Mouse (Mus musculus) brown adipose tissue, adult 24 weeks (tissue): ENCODE measurements around the gene 1110004F10Rik. TPM values are rescaled to one million over a fixed set of nuclear protein-coding genes. Genes with fewer than 3 reads are reported as not detected.

ENCODE experiments used
- H3K27ac ChIP-seq: fragments of 200-500 bp; replicated peaks from 2 replicates; pipeline ENCODE4 v1.5.1; 2012; ENCODE audit warnings: low read depth, mild to moderate bottlenecking, low read length
- H3K4me1 ChIP-seq: fragments of 200-500 bp; 2 replicates; pipeline ENCODE4 v1.6.1; 2012; ENCODE audit warnings: low read length, mixed read lengths; ENCODE audit not compliant: control insufficient read depth, insufficient read depth, insufficient read length
- H3K4me3 ChIP-seq: fragments of 200-500 bp; 2 replicates; pipeline ENCODE4 v1.5.1; 2012; ENCODE audit warnings: low read depth, mild to moderate bottlenecking, low read length, moderate library complexity; ENCODE audit not compliant: insufficient read depth
- polyA plus RNA-seq: library from polyadenylated mRNA; stranded (reverse); fragments of >200 nt; gene quantifications from 2 replicates; pipeline ENCODE4 v1.2.4, GENCODE M21; 2012; ENCODE audit not compliant: missing spikeins, insufficient read depth, insufficient read length

1110004F10Rik gene
- polyA plus RNA-seq, result 60.2 and 68.8 TPM in 2 replicates

- H3K27ac ChIP-seq, result no peak within 1 kb of the TSS
- H3K4me1 ChIP-seq, result peaks cover 2% of the 10 kb centered on the region; the same call in 1 of the 2 replicates
- peak within 1 kb of the TSS; percentile 65 for H3K4me3 ChIP-seq
Measured at GRCm38 (mm10) chr7:116039196-116039537, at the start of gene 1110004F10Rik. TSS of gene 1110004F10Rik (plus strand) at chr7:116039397.

GRCm38 (mm10) chr7:116002726-116003125 lies 36.5 kb upstream of the 1110004F10Rik start:
- no peaks in the 10 kb centered on the region for H3K4me1 ChIP-seq
- H3K27ac ChIP-seq, result no peak overlapping the region
- H3K4me3 ChIP-seq, result no peak overlapping the region

GRCm38 (mm10) chr7:116029991-116030390 lies 9.2 kb upstream of the 1110004F10Rik start:
- H3K4me1 ChIP-seq, result no peaks in the 10 kb centered on the region
- 0 out of 2 replicates have a peak overlapping the region, but pooled peaks have one; percentile 19 for H3K4me3 ChIP-seq
- H3K27ac ChIP-seq, result no peak overlapping the region

- Histone ChIP-seq H3K27ac (peak overlapping the region; percentile 71), H3K4me1 (no peaks in the 10 kb centered on the region), H3K4me3 (peak overlapping the region; percentile 85)
Measured at GRCm38 (mm10) chr7:116030597-116031387, 8.4 kb upstream of the 1110004F10Rik start.

- H3K27ac ChIP-seq, result peak overlapping the region; percentile 71
Measured at GRCm38 (mm10) chr7:116031388-116031717, 7.8 kb upstream of the 1110004F10Rik start.

GRCm38 (mm10) chr7:116031718-116032595 lies 7.2 kb upstream of the 1110004F10Rik start:
- Histone ChIP-seq H3K27ac (peak overlapping the region; percentile 93), H3K4me3 (peak overlapping the region; percentile 85), H3K4me1 (no peaks in the 10 kb centered on the region)

More at GRCm38 (mm10) chr7:116031388-116031717, 7.8 kb upstream of the 1110004F10Rik start:
- Histone ChIP-seq H3K4me1 (no peaks in the 10 kb centered on the region), H3K4me3 (peak overlapping the region; percentile 85)

- Histone ChIP-seq H3K4me1 (no peaks in the 10 kb centered on the region), H3K4me3 (peak overlapping the region; percentile 85), H3K27ac (peak overlapping the region; percentile 93)
Measured at GRCm38 (mm10) chr7:116032596-116033307, 6.4 kb upstream of the 1110004F10Rik start.

- Histone ChIP-seq H3K27ac (peak overlapping the region; percentile 88), H3K4me3 (peak overlapping the region; percentile 76), H3K4me1 (no peaks in the 10 kb centered on the region)
Measured at GRCm38 (mm10) chr7:116033371-116034241, 5.6 kb upstream of the 1110004F10Rik start.

GRCm38 (mm10) chr7:116034282-116034758 lies 4.9 kb upstream of the 1110004F10Rik start:
- H3K4me1 ChIP-seq, result peaks cover 2% of the 10 kb centered on the region; the same call in 1 of the 2 replicates
- peak overlapping the region; percentile 21; the same call in 1 of the 2 replicates for H3K27ac ChIP-seq
- H3K4me3 ChIP-seq, result peak overlapping the region; percentile 76

- Histone ChIP-seq H3K27ac (no peak overlapping the region), H3K4me3 (no peak overlapping the region), H3K4me1 (peaks cover 2% of the 10 kb centered on the region; the same call in 1 of the 2 replicates)
Measured at GRCm38 (mm10) chr7:116035504-116035903, 3.7 kb upstream of the 1110004F10Rik start.

GRCm38 (mm10) chr7:116036591-116037555 lies 2.3 kb upstream of the 1110004F10Rik start:
- Histone ChIP-seq H3K4me3 (no peak overlapping the region), H3K27ac (no peak overlapping the region), H3K4me1 (peaks cover 2% of the 10 kb centered on the region; the same call in 1 of the 2 replicates)

- Histone ChIP-seq H3K4me1 (peaks cover 2% of the 10 kb centered on the region; the same call in 1 of the 2 replicates), H3K4me3 (peak overlapping the region; percentile 7; the same call in 1 of the 2 replicates), H3K27ac (no peak overlapping the region)
Measured at GRCm38 (mm10) chr7:116038024-116038423, 1.2 kb upstream of the 1110004F10Rik start.

- no peak within 1 kb of the TSS for H3K27ac ChIP-seq
Measured at GRCm38 (mm10) chr7:116038511-116038910, 686 bp upstream of the 1110004F10Rik start, which contains the start of gene Sox6. TSS of gene Sox6 (minus strand) at chr7:116038796.

More at GRCm38 (mm10) chr7:116038511-116038910, 686 bp upstream of the 1110004F10Rik start, which contains the start of gene Sox6:
- peaks cover 2% of the 10 kb centered on the region; the same call in 1 of the 2 replicates for H3K4me1 ChIP-seq
- H3K4me3 ChIP-seq, result peak within 1 kb of the TSS; percentile 65
